Mouse (Mus musculus) bone marrow, adult 2 months (tissue): ENCODE measurements around the gene Hhipl1. TPM values are rescaled to one million over a fixed set of nuclear protein-coding genes. Genes with fewer than 3 reads are reported as not detected.

ENCODE experiments used
- H3K27ac ChIP-seq: fragments of 200-500 bp; 2 replicates; pipeline ENCODE4 v1.5.1; 2012; ENCODE audit warnings: low read depth, mild to moderate bottlenecking, control low read depth, inconsistent platforms, low read length; ENCODE audit not compliant: control insufficient read depth, poor library complexity, insufficient read depth
- H3K4me1 ChIP-seq: fragments of 200-500 bp; 2 replicates; pipeline ENCODE4 v1.6.1; 2011; ENCODE audit warnings: low read length; ENCODE audit not compliant: control insufficient read depth, insufficient read depth
- H3K4me3 ChIP-seq: fragments of 200-500 bp; replicated peaks from 2 replicates; pipeline ENCODE3; 2011; ENCODE audit warnings: mild to moderate bottlenecking, low read depth, low read length, control low read depth; ENCODE audit not compliant: control insufficient read depth
- CTCF ChIP-seq: fragments of 200-500 bp; IDR thresholded peaks from 2 replicates; pipeline ENCODE4 v1.5.1; 2011; ENCODE audit warnings: low read length, control low read depth; ENCODE audit not compliant: control insufficient read depth, insufficient read depth
- POLR2A ChIP-seq: fragments of 200-500 bp; IDR thresholded peaks from 2 replicates; pipeline ENCODE4 v1.6.1; 2011; ENCODE audit warnings: low read depth, mild to moderate bottlenecking, control low read depth, low read length, borderline replicate concordance; ENCODE audit not compliant: control insufficient read depth
- WGBS: fragments of 180-500 bp; shearing (Covaris S2); methylation state at CpG from one replicate; pipeline ENCODE4 v1.1.7; 2018; 5-methylcytosine and 5-hydroxymethylcytosine counted together
- polyA plus RNA-seq: library from polyadenylated mRNA; stranded (reverse); fragments of >200 nt; gene quantifications from 2 replicates; pipeline ENCODE4 v1.2.4, GENCODE M21; 2011; ENCODE audit warnings: low replicate concordance; ENCODE audit not compliant: missing spikeins, insufficient read depth, insufficient read length

The Hhipl1 gene
- polyA plus RNA-seq, 1 experiment: not detected

DNA sequence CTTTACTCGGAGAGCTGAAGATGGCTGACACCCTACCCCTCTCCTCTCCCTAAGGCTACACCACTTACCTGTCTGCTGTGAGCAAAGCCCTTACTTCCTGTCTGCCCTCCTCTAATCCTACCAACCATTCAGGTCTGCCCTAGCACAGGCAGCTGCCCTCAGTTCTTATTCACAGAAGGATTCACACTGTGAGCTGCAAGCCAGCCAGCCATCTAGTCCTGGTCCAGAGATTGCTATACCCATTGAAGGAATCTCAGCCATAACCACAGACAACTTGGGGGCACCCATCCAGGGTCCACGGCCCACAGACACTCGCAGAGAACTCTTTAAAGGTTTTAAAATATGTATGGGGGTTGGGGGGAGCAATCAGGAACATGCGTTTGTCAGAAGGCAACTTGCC is 19.7 kb upstream of the Hhipl1 start:
- no peaks in the 10 kb centered on the region for H3K4me1 ChIP-seq
- TF ChIP-seq POLR2A (no peak), CTCF (no peak)
- H3K4me3 ChIP-seq: no peak overlapping the region
- H3K27ac ChIP-seq: no peak overlapping the region
- 71% methylated on average over 4 of the region's 4 CpGs for WGBS

DNA sequence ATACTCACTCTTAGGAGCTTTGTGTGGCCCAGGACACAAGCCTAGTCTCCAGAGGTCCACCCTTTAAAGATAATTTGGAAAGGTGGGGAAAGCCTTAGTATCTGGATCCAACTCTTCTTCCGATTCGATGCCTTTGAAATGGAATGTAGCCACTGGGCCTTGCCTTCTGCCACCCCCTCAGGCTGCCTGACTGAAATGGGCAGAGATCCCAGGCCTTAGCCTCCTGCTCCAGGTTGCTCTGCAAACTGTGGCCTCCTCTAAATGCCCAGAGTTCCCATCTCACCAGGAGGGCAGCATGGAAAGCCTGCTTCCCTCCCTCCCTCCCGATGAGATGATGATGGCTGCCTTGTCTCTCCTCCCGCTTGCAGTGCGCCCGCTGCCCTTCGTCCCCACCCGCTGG is 19.1 kb upstream of the Hhipl1 start:
- no peaks in the 10 kb centered on the region for H3K4me1 ChIP-seq
- TF ChIP-seq POLR2A (no peak), CTCF (no peak)
- 88% methylated on average over 8 of the region's 8 CpGs for WGBS
- no peak overlapping the region for H3K4me3 ChIP-seq
- no peak overlapping the region for H3K27ac ChIP-seq

DNA sequence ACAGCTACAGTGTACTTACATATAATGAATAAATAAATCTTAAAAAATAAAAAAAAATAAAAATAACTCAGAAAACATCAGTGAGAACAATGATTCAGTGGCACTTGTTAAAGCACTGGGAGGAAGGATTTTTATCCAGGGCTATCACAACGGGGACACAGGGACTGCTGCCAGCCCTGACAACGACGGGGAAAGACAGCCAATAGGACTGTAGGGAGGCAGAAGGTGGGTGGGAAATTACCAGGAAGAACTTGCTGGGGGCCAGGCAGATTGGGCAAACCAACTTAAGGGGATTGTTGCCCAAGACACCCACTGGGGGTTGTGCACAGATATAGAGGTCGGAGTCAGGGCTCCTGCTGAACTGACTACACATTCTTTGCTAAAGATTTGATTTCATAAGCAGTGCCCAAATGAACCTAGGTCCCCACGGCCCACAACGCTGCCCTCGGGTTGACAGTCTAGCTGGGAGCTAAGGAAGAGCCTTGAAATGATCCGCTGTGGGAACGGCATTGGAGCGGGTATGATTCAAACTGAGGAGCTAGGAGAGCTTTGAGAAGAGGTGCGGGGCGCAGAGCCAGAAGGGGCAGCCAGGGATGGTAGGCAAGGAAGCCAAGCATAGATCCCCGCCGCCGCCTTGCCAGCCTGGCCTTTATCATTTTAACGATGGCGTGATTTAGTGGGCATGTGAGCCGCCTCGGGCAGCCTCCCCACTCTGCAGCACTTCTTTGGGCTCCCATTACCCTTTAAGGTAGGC is 17.8 kb upstream of the Hhipl1 start:
- TF ChIP-seq CTCF: no peak
- TF ChIP-seq POLR2A: no peak
- WGBS: 79% methylated on average over 19 of the region's 19 CpGs
- Histone ChIP-seq H3K27ac (no peak overlapping the region), H3K4me1 (no peaks in the 10 kb centered on the region), H3K4me3 (no peak overlapping the region)

DNA sequence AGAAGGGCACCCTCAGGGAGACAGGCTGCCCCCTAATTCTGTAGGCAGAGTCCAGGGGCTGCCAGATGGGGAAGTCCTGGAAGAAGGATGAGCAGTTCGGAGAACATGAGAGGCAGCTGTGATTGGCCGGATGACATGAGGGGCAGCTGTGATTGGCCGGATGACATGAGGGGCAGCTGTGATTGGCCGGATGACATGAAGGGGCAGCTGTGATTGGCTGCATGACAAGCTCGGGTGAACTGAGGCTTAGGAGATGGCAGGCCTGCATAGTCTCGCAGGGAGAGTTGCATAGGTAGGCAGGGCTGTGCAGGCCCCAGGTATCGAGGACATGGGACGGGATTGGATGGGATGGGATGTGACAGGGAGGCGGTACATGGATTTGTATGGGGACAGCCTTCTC is 13.7 kb upstream of the Hhipl1 start:
- TF ChIP-seq POLR2A: no peak
- TF ChIP-seq CTCF: no peak

DNA sequence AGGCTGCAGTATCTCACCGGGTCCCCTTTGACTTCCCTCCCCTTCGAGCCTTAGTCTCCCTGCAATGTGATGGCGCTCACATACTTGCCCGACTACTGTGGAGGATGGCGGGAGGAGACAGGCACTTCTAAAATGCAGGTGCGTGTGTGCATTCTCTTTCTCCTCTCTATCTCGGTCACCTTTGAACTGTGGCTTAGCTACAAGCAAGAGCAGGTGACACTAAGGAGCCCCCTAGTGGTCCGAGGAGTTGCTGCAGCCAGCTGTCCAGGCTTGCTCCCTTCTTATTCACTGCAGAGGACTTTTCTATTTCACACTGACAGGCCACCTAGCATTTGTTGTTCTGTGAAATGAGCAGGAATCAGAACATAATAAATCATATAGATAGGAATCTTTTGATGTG is 13.1 kb upstream of the Hhipl1 start:
- H3K4me1 ChIP-seq: no peaks in the 10 kb centered on the region
- no peak overlapping the region for H3K27ac ChIP-seq
- H3K4me3 ChIP-seq: no peak overlapping the region
- WGBS: 4% methylated on average over 8 of the region's 8 CpGs
- TF ChIP-seq CTCF (peak; percentile 63), POLR2A (no peak)

More for the DNA sequence above, 13.7 kb upstream of the Hhipl1 start:
- H3K4me3 ChIP-seq: no peak overlapping the region
- H3K27ac ChIP-seq: no peak overlapping the region
- H3K4me1 ChIP-seq: no peaks in the 10 kb centered on the region
- 36% methylated on average over 9 of the region's 9 CpGs for WGBS

DNA sequence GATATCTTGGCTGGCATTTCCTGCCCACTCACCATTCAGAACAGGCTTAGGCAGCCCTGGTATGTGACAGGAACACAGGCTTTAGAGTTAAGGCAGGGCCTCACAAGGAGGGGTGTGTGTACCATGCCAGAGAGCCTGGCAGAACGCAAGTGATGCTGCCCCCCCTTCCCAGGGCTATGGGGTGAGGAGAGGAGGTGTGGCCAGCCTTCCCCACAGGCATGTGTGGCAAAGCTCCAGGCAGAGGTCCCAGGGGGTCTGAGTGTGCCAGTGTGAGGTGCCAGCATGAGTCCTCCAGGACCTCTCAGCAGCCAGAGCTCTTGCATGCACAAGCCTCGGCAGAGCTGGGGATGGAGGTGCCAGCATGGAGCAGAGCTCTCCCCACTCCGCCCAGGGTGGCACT is 11.4 kb upstream of the Hhipl1 start:
- TF ChIP-seq POLR2A (no peak), CTCF (no peak)
- WGBS: 66% methylated on average over 3 of the region's 3 CpGs
- no peaks in the 10 kb centered on the region for H3K4me1 ChIP-seq
- no peak overlapping the region for H3K4me3 ChIP-seq
- no peak overlapping the region for H3K27ac ChIP-seq

DNA sequence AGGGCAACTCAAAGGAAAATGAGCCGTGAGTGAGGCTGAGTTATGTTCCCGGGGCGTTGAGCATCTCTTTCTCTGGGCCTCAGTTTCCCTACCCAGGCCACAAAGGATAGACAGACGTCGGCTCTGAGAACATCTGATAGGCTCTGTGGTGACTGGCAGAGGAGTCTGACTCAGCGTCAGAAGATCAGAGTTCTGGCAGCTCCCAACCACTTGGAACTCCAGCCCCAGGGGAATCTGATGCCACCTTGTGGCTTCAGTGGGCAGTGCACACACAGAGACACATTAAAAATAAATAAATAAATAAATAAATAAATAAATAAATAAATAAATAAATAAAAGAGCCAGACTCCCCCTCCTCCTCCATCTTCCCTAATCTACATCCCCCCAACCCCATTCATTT is 9.0 kb upstream of the Hhipl1 start:
- no peak overlapping the region for H3K27ac ChIP-seq
- WGBS: 80% methylated on average over 6 of the region's 6 CpGs
- H3K4me1 ChIP-seq: no peaks in the 10 kb centered on the region
- TF ChIP-seq CTCF (no peak), POLR2A (no peak)
- no peak overlapping the region for H3K4me3 ChIP-seq

DNA sequence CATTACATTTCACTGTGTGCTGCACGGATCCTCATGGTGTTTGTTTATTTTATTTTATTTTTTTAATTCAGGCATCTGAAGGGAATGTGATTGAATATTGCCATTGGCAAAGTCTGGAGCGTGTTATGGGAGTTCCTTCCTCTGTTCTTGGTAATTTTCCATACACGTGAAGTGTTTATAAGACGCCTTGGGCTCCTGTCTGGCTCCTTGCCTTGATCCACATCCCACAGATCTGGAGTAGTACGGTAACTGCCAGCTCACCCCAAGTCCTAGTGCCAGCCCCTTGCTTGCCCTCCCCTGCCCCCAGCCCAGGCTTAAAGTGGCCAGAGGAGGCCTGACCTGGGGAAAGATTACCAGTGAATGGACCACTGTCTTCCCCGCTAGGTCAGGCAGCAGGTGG is 5.1 kb upstream of the Hhipl1 start:
- Histone ChIP-seq H3K4me1 (no peaks in the 10 kb centered on the region), H3K27ac (no peak overlapping the region), H3K4me3 (no peak overlapping the region)
- TF ChIP-seq POLR2A: no peak
- no peak for TF ChIP-seq CTCF
- 81% methylated on average over 6 of the region's 6 CpGs for WGBS

DNA sequence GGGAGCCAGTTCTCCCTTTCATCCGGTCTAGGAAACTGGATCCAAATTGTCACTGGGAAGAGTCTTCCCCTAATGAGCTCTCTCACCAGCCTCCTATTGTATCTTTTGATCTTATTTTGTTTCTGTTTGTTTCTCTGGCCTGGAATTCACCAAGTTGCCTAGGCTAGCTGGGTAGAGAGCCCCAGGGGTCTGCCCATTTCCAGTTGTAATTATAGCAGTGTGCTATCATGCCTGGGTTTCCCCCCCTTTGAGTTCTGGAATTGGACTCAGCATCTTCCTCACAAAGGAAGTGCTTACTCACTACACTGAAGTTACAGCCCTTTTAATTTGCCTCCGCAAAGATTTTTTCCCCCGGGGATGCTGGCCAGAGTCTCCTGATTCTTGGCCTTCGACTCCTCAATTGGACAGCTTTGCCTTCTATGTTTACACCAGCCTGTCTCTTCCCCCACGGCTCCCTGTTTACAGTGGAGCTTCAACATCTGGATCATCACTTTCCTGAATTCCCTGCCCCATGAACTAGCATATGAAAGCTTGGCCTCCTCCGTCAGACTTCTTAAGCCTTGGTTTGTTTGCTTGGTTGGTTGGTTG is 2.2 kb upstream of the Hhipl1 start:
- no peak for TF ChIP-seq POLR2A
- no peak for TF ChIP-seq CTCF
- Histone ChIP-seq H3K27ac (no peak overlapping the region), H3K4me1 (no peaks in the 10 kb centered on the region), H3K4me3 (no peak overlapping the region)
- 46% methylated on average over 6 of the region's 6 CpGs for WGBS
